Mouse (Mus musculus) mesoderm, embryonic 11.5 days (tissue): Measurements from ENCODE around the gene Crocc2.

Experiments
- DNase-seq: peaks from one replicate; pipeline ENCODE4 v3.0.0-alpha.2; 2012; ENCODE audit warnings: low read depth, low spot score

Gene Crocc2

GRCm38 (mm10) chr1:93214612-93215011 lies 46.1 kb downstream of the Crocc2 start:
- peak; percentile 65 for DNase-seq

DNA sequence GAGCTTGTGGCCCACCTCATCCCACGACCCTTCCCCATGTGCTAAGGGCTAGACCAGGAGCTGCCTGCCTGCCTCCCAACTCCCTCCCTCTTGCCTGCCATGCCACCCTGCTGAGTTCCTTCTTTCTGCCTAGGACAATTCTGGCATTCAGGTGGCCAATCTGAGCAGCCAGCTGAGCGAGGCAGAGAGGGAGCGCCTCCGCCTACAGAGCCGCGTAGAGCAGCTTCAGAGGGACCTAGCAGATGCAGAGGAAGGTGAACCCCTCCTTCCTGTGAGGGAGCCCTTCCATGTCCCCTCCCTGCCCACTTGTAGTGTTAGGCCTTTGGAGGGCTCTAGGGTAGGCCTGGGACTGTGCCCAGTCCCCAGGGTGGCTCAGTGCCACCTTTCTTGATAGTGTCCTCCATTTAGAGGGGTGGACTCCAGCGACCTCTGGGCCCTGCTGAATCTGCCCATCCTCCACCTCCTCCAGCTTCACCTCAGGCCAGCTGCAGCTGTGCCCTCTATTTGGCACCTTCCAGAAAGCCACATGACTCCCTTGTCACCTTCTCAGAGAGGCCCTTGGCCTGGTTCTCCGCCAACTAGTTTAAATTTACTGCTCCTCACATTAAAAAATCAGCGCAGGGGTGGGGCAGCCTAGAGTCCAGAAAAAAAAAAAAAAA lies 48.4 kb downstream of the Crocc2 start:
- DNase-seq: no peak

- no peak for DNase-seq
Measured at GRCm38 (mm10) chr1:93217530-93217929, 49.0 kb downstream of the Crocc2 start.

GRCm38 (mm10) chr1:93220776-93221175 lies 52.3 kb downstream of the Crocc2 start:
- no peak for DNase-seq

DNA sequence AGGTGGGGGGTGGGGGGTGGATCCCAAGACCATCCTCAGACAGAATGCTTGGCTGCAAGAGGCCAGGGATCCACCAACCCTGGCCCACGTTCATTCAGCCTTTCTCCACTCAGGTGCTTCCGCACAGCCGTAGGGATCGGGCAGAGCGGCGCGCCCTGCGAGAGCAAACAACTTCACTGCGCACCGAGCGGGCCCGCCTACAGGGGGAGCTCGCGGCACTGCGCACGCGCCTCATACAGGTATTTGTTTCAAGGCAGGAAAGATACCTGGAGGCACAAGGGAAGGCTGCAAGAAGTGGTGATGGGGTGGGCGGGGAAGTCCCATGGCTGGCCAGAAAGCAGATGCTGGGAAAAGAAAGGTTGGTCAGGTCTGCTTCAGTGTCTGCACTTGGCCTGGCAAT lies 55.4 kb downstream of the Crocc2 start:
- peak; percentile 45 for DNase-seq

DNA sequence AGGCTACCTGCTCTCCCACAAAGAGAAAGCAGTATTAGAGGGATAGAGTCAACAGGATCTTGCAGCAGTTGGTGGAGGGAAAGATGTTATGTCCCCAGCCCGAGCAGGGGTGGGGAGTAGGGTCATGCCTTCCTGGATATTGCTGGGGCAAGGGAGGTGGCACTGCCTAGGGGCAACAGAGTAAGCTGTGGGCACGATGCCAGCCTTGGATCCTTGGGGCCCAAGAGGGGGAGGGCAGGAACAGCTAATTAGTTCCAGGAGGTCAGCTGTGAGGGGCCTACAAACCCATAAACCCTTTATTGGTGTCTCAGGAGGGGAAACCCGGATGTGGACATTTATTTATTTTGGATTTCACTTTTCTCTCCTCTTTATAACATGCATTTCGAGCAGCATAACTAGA lies 56.7 kb downstream of the Crocc2 start:
- no peak for DNase-seq

DNA sequence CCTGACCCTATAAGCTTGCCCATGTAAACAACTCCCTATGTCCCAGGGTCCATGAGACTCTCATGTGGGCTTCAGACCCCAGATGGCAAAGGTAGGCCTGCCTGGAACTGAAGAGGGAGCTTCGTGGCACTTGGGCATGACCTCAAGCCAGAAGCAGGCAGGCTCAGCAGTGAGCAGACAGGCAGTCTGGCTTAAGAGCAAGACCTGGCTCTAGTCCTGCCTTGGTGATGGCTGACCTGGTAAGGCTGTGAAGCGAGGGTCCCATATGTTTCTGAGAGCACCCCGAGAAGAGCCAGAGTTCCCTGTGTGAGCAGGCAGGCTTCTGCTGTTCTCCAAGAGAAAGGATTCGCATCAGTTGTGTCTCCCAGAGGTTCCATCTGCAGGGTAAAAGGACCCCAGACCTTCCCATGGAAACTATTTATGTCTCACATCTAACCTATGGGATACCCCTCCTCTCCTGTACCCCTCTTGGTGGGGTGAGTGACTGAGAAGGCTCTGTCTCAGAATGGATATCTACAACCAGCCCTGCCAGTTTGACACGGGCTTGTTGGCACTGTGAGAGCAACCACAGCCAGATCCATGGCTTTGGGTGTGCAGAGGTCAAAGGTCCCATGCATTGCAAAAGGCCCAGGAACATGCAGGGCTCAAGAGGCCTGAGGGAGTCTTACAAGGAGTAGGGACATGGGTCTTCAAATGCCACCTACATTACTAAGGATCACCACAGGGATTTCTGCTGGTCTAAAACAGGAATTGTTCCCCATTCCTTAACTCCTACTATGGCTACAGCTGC lies 57.4 kb downstream of the Crocc2 start:
- DNase-seq: no peak

- DNase-seq: no peak
Measured at GRCm38 (mm10) chr1:93227303-93227975, 58.9 kb downstream of the Crocc2 start.

GRCm38 (mm10) chr1:93227976-93228365 lies 59.4 kb downstream of the Crocc2 start:
- DNase-seq: no peak

DNA sequence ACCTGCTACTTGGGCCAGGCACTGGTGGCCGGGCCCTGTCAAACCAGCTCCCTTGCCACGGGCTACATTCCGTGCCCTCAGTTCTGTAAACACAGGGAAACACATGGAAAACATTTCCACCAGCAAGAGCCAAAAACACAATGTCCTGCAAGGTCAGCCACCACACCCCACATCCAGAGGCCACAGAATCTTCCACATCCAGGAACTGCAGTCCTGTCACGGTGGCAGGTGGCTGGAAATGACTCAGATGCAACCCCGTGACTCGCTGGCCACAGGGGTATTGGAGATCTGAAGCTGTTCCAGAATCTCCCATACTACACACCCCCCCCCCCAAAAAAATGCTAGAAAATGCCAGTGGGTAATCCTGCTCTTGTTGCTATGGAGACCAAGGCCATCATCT lies 60.7 kb downstream of the Crocc2 start:
- DNase-seq: no peak

GRCm38 (mm10) chr1:93229626-93230025 lies 61.1 kb downstream of the Crocc2 start:
- DNase-seq: no peak

- DNase-seq: peak; percentile 84
Measured at GRCm38 (mm10) chr1:93235576-93236544, 67.3 kb downstream of the Crocc2 start, which contains the start of gene Sned1. Gene Sned1 (plus strand): TSS chr1:93235841.

DNA sequence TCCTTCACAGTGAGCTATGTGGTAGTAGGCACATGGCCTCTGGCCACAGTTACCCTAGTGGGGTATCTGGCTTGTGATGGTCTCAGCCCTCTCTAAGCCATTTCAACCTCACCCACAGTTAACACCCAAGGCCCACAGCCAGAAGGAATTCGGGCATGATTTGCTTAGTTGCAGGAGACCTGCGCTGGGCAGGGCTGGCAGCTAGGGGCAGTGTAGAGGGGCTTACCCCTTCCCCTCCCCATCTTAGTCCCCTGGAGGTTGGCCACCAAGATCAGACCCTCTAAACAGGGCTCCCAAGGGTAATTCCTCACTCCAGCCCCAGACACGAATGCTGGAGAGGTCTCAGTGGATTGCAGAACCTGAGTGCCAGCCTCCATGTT lies 68.0 kb downstream of the Crocc2 start:
- DNase-seq: peak; percentile 54

- no peak for DNase-seq
Measured at GRCm38 (mm10) chr1:93237676-93238075, 69.2 kb downstream of the Crocc2 start.

- DNase-seq: no peak
Measured at GRCm38 (mm10) chr1:93238201-93238600, 69.7 kb downstream of the Crocc2 start.

DNA sequence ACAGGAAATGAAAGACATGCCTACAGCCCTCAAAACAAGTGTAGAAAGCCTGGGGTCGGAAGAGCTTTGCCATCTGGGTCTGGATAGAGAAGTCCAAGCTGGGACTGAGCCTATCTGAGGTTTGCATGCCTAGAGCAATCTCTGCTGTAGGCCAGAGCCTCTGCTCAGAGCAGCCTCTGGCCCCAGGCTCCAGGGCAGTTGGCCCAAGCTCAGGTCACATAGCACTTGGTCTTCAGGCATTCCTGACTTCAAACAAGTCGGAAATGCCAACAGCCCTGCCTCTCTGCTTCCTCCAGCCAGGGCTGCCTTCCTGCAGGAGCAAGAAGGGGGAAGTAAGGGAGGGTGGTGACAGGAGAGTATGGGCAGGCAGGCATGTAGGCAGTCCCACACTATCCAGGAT lies 77.4 kb downstream of the Crocc2 start:
- DNase-seq: no peak

GRCm38 (mm10) chr1:93252586-93252985 lies 84.1 kb downstream of the Crocc2 start:
- no peak for DNase-seq

GRCm38 (mm10) chr1:93255761-93256160 lies 87.2 kb downstream of the Crocc2 start:
- no peak for DNase-seq

DNA sequence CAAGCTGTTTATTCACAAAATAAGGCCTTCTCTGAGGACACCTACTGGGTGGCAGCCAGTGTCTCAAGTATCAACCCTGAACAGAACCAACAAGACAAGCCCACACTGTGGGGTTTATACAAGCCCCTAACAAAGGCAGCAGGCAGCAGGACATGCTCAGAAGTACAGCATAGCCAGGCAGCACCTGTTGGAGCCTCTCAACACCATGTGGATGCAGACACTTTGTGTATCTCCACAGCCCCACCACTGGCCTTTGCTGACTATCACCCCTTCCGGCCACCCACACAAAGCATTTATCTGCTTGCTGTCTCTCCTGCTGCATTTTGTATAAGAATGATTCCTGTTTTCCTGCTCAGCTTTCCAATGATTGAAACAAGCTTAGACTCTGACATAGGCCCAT lies 89.0 kb downstream of the Crocc2 start:
- no peak for DNase-seq

GRCm38 (mm10) chr1:93267207-93267606 lies 98.7 kb downstream of the Crocc2 start:
- DNase-seq: peak; percentile 70

DNA sequence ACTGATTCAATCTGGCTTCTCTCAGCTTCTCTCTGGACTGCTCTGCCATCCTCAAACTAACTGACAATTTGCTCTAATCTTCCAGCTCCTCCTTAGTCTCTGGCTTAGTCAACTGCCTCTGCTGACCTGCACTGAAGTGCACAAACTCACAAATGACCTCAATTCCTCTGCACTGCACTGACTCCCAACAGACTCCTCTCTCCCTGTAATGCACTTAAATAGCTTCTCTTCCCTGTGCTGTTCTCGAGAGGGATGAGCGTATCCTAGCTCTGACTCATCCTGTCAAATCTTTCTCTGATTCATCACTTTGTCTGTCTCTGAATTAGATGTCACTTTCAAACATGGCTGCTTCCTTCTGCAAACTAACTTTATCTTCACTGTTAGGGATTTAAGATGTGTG lies 99.7 kb downstream of the Crocc2 start:
- no peak for DNase-seq
